Mouse (Mus musculus): Measurements from ENCODE around the gene Rnf145.

The Rnf145 gene
- long read RNA-seq, experiment 1, transcript Rnf145-201 (11 exons, 3,570 nt) = major isoform, 24 of 31 reads
- long read RNA-seq, experiment 1, partial matches to known transcripts = 6 of 31 reads
- long read RNA-seq, experiment 1, other reads (novel, unspliced or antisense) = 1 of 31 reads
- long read RNA-seq, experiment 2, transcript Rnf145-201 (11 exons, 3,570 nt) = major isoform, 23 of 32 reads
- long read RNA-seq, experiment 2, partial matches to known transcripts = 7 of 32 reads
- long read RNA-seq, experiment 2, other reads (novel, unspliced or antisense) = 2 of 32 reads

DNA sequence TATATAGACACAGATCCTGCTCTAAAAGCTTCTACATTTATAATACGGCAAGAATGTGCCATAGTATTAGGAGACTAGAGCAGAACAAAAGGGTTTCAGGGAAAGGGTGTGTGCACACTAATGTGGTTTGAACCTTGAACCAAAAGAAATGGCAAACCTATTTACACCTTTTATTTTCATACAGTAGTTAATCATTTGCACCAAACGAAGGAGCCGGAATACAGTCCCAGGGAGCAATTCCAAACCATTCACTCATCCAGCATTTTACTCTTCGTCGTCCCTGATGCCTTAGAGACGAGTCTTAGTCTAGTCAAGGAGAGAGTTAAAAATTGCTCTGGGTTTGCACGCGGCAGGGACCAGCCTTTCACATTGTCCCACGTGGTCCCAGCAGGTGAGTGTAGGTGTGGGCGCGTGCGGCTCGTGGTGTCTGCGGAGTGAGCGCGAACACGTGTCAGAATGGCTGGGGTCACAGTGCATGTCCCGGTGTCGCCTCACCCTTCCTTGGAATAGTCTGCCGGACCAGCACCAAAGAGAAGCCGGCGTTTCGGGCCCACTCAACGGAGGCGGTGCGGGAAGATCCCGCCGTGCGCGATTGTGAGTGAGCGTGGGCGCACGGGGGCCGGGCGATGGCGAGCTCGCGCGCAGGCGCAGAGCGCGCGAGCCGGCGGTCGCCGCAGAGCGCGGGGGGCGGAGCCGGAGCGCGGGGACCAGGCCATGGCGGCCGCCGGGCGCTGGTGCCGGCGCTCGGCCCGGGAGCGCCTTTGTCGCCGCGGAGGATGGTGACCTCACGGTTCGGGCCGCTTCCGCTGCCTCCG lies at the start of gene Rnf145:
Rnf145 (plus strand) TSS at position 684 of the 815 bp plus-strand sequence.
- intact Hi-C loops (cut with DNase I) = loop anchor here (5.0 kb wide), 1 partner anchor 46 kb away; the partner anchor contains the start of gene Ublcp1

DNA sequence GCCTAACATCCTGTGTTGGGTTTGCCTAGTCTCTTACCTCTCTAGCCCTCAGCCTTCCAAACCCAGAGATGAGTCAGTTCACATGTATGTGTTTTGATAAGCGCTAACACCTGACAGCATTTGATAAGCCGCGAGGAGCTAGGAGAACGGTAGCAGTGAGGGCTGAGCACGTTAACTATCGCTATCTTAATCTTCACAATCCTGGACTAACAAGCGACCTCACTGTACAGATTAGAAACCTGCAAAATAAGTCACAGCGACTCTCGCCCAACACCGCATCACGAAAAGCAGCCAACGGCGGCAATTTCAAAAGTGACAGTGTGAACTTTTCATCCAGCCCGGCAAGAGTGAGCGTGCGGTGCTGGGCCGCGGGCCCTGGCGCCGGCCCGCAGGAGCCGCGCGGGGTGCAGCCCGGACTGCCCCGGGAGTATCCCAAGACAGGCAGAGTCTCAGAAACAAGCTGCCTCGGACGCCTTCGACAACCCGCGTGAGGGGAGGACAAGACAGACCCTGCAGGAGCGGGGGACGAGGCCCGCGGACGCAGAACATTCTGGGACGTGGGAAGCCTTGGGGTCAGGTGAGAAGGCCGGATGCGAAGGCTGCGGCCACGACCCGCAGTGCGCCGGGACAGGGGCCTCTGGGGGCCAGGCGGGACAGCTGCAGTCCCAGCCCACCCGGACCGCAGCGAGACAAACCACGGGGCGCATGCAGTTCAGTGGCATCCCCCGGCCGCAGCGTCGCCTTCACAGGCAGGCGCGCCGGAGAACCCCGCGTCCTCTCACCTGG lies 48.9 kb upstream of the Rnf145 start:
- intact Hi-C loops (cut with DNase I) = loop anchor here (5.0 kb wide), 2 partner anchors 47 to 107 kb away; partner anchors contain the start of gene Rnf145

DNA sequence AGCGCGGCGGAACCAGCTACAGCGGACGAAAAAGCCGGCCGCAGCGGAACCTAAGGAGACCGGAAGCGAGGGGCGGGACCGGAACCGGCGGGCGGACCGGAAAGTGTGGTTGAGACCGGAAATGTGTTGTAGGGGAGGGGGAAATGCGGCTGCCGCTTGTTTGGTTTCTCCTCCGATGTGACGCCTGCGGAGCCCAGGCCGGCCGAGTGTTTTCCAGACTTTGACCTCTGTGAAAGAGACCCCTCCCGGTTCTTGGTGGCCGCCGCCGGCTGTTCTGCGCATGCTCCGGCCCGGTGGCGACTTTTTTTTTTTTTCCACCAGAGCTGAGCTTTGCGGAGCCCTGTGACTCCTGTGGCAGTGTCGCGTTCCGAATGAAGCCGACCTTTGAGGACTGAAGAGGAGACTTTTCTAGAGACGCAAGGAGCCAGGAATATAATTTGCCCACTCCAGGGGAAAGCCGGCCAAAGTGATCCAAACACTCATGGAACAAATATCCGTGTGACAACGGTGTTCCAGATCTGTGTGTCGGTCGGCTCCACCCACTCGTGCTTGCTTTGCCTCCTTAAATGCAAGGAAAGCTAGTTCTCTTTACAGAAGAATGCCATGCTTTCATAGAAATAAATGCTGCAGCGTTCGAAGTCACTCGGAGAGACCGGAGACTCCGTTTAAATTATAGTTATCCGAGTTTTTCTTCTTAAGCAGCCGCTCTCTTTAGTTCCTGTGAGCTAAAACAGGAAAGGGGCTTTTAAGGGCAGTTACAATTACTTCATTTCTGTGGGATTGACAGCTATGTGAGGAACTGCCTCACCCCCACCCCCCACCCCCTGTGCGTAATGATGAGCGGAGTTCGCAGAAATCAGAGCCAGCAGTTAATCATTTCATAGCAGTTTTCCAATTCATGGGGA lies 48.1 kb upstream of the Rnf145 start, which contains the start of gene Ublcp1:
Ublcp1 (minus strand) TSS at position 67 of the 905 bp plus-strand sequence.
- intact Hi-C loops (cut with DNase I) = loop anchor here (5.0 kb wide), 2 partner anchors 47 to 107 kb away; partner anchors contain the start of gene Rnf145

DNA sequence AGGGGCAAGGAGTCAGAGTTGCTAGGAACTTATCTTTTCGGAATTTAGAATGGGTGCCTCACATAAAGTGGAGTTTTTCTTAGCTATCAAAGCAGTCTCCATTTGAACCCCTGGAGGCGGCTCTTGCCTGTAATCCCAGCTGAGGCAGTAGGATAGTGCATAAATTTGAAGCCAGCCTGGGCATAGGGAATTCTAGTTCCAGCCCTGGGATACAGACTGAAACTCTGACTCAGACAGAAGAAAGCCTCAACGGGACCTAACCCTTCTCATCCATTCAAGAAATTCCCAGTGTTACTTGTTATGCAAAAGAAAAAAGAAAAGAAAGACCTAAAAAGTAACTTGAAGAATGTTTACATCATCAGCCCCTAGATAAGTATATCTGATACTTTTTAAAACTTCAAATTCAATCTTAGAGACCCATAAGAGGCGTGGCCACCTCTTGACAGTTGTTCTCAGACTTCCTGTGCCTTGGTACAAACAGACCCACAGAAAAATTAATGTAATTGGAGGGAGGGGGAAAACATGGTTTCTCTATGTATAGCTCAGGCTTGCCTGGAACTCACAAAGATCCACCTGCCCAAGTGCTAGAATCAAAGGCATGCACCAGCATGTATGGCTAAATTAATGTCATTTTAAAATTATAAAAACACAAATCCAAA lies 47.3 kb upstream of the Rnf145 start:
- intact Hi-C loops (cut with DNase I) = loop anchor here (5.0 kb wide), 2 partner anchors 46 to 106 kb away; partner anchors contain the start of gene Rnf145

DNA sequence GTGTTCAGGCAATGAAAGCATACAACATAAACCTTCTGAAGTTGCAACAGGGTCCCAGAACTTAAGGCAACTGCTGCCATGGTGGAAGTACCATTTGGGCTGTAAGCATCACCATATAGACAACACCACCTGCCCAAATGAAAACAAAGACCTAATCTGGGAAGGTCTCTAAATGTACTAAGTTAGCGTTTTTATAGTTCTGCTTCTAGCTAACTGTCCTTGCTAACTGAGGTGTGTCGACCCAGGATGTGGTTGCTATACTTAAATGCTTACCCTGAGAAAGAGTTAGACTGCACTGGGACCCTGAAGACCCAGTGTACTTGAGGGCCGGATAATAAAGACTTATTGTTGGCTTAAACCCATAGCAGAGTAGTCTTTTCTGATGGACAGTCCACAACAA lies 43.3 kb upstream of the Rnf145 start:
- intact Hi-C loops (cut with DNase I) = no loop called here

DNA sequence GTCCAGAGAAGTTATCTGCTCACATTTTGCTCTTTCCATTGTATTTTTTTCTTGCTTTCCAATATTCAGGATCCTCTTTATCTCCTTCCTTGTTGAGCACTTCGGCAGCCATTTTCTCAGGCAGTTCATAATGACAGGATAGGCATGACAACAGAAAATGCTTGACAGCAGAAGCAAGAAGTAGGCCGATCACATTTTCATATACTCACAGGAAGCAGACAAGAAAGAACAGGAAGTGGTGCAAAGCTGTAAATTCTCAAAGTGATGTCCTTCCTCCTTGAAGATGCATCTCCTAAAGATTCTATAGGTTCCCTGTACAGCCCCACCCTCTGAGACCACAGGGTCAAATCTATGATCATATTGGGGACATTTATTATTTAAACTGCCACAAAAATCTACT lies 42.3 kb upstream of the Rnf145 start:
- intact Hi-C loops (cut with DNase I) = no loop called here

DNA sequence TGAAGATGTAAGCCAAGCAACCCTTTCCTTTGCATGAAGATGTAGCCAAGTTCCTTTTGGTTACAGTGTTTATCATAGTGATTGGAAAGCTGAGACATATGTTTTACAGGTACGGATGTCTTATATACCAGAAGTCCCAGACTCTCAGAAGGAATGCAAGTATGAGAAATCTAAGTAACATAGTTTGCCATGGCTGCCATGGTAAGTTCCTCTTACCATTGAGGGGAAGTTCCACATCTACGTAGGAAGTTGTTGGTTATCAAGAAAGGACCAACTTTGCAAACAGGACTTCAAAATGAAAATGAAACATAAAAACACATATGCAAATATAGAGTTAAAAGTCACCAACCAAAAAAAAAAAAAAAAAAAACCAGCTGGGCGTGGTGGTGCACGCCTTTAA lies 40.4 kb upstream of the Rnf145 start:
- intact Hi-C loops (cut with DNase I) = no loop called here

DNA sequence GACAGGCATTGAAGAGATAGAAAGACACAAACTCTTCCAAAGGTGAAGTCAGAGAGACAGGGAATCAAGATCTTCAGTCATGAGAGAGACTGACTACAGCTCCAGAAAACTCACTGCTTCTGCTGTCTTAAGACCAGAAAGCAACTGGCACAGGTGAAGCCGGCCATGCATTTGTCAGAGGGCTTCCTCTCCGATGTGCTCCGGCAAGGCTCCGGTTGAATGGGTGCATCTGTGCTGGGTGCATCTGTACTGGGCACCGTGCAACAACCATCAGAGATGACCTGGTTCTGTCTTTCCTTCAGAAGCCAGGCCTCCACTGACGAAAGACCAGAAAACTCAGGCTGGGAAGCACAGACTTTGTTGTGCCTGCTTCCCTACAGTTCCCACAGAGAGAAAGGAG lies 38.5 kb upstream of the Rnf145 start:
- intact Hi-C loops (cut with DNase I) = no loop called here

DNA sequence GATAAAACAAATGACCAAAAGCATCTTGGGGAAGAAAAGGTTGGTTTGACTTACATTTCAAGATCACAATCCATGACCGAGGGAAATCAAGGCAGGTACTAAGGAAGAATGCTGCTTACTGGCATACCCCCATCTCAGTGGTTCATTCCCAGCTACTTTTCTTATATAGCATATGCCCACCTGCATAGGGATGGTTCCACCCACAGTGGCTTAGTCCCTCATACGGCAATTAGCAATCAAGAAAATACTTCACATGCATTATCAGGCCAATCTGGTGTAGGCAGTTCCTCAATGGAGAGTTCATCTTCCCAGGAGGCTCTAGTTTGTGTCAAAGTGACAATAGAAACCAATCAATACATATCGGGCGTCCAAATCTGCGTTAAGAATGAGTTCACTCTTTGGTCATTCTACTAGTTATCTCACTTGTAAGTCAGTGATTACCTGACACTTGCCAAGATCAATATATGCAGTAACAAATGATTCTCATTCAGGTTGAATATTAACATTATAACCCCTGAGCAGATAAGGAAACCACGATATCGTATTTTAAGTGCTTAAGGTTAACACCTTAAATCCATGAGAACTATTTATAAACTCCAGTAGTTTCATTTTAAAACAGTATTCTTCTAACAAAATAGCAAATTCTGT lies 33.6 kb upstream of the Rnf145 start:
- intact Hi-C loops (cut with DNase I) = no loop called here

DNA sequence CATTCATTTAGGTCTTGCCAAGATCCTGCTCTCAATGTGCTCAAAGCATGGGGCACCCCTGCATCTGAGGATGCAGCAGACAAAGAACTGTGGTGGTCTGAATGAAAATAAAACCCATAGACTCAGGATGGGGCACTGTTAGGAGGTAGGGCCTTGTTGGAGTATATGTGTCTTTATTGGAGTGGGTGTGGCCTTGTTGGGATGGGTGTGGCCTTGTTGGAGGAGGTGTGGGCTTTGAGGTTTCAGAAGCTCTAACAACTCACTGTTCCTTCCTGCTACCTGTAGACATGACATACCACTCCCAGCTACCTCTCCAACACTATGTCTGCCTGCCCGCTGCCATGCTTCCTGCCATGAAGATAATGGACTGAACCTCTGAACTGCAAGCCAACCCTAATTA lies 29.6 kb upstream of the Rnf145 start:
- intact Hi-C loops (cut with DNase I) = no loop called here

DNA sequence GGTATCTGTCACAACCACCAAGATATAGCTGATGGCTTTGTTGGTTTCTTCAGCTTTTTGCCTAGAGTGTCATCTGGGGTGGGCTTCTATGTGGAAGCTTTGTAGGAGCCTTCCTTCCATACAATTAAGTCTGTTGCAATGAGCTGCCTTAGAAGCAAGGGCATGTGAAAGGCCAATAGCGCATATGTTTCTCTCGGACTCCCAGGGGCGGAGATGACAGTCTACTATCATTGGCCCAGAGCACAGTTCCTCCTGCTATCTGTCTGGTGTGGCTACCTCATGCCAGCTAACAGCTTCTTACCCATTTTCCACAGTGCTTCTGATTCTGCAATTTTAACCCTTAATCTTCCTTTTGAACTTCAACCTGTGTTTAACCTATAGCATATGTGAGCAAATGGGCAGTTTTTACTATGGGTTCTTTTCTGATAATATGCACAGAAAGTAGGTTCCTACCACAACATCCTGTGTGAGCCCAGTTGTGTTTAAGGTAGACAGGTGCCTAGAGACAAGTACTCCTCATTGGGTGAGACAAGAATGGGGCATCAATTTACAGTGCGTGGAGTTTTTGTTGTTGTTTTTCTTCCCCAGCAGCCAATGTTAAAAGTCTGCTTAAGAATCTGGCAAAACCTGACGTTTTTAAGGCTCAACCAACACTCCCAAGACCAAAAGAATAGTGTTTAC lies 24.0 kb upstream of the Rnf145 start:
- intact Hi-C loops (cut with DNase I) = no loop called here

DNA sequence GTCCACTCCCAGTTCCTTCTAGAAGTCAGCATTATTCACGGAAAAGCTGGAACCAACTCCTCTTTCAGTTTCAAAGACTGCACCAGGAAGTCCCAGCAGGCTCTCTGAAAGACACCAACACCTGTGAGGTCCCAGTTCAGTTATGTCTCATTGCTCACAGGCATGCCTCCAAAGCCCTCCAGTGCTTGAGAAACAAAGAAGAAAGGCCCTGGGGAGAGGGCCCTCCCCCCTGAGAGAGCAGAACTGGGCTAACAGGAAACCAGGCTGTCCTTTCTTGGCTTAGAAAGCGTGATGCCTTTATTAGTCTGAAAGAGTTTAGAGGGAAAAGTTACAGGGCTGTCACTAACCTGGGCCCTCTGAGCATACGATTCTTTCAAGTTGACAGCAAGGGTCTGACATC lies 22.5 kb upstream of the Rnf145 start:
- intact Hi-C loops (cut with DNase I) = no loop called here

DNA sequence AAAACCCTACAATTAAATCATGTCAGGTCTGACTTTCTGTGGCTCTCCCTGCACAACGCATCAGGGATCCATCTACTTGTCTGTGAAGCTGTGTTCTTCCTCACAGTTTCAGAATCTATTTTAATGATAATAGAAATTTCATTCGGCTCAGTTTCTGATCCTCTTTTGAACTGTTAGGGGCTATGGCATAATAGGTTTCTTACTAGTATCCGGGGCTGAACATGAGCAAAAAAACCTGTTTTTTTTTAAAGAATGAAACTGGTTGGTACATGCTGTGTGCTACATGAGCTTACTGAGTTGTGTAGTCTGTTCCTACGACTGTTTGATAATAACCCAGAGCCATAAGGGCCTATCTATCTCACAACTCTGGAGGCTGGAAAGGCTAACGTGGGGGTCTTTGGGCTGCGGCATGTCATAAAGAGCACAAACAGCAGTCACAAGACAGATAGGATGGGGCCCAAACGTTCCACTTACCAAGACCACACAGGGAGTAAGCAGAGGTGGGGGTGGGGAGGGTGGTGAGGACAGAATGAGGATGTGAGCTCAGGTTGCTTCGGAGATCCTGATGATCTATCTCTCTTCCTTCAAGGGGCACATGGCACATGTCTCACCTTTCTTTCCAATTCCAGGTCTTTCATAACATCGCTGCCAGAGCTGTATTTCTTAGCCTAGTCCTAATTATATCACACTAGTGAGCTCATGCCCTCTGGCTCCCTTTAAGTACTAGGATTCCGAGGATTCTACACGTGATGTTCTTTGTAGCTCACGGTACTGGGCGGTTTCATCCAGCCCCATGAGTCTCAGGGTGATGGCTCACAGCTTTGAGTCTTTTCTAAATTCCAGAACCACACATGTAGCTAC lies 20.1 kb upstream of the Rnf145 start:
- intact Hi-C loops (cut with DNase I) = no loop called here

DNA sequence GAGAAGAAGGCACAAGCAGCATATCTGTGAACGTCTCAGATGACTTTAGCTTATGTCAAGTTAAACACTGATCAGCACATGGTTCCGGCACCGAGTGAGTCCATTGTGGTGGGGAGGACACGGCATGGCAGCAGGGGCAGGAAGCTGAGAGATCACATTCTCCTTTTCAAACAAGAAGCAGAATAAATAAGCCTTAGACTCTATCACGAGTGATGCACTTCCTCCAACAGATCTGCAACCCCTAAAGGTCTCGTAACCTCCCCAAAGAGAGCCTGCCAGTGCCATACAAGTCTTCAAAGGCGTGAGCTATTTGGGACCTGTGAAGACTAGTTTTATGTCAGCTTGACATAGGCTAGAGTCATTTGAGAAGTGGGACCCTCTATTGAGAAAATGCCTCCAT lies 17.8 kb upstream of the Rnf145 start:
- intact Hi-C loops (cut with DNase I) = no loop called here

DNA sequence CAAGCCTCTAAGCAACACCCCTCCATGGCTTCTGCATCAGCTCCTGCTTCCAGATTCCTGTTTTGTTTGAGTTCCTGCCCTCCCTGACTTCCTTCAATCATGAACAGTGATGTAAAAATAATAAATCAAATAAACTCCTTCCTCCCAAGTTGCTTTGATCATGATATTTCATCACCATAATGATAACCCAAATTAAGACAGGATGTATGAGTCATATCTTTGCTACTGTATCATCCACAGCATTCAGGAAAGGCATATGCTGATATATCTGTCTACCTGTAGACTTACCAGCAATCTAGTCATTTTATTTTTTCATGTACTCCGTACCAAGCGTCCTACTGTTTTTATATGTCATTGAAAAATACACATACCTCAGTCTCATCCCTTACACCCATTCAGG lies 17.3 kb upstream of the Rnf145 start:
- intact Hi-C loops (cut with DNase I) = no loop called here

DNA sequence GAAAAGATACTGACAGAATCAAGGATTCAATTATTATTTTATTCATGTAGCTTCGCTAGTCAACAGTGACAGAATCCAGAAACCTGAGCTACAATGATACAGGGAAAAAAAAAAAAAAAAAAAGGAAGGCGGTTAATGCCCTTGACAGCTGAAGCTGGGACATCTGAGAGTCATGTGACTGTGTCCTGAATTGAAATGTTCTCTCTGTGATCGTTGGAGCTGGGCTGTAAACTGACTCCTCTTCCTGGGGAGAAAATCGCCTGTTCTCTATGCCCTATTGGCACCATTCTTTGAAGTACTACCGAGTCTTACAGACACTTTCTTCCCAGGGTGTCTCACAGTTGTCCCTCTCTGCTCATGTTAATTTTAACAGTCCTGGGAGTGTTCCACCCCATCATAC lies 15.8 kb upstream of the Rnf145 start:
- intact Hi-C loops (cut with DNase I) = no loop called here

DNA sequence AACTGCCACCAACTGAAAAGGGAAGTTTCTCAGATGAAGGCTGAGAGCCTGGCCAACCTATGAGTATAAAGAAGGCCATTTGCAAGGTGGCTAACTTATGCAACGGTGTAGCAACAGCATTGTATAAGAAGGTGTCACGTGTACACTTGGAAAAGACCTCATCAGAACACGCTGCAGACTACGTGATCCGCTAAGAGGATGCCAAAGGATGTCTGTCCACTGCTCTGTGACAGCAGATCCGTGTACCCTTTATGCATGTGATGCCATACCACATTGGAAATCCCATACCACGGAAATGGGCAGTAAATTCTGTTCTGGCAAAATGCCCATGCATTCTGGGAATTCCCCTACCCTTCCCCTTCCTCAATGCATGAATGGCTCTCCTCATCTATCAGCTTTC lies 14.6 kb upstream of the Rnf145 start:
- intact Hi-C loops (cut with DNase I) = no loop called here

DNA sequence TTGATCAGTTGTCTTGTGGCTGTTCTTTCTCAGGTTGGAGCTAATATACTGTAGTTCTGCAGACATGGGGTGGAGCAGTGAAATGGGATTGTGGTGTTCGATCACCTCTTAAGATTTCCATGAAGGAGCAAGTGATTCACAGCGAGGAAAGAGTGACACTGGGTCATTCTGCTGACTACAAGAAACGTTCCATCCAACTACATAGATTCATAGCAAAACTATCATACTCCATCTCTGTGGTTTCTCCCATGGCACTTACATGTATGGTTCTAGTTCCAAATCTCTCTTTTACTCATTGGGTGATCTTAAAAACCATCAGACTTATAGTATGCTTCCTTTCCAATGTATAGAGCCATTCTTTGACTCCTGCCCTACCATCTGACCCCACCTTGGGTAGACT lies 14.0 kb upstream of the Rnf145 start:
- intact Hi-C loops (cut with DNase I) = no loop called here

All from adrenal gland (tissue).